In genomic region chr11:53769185-53769576, GRCm38 (mm10) we compare ENCODE assay signal across 9 mouse cellular contexts. TPM values are rescaled to one million over a fixed set of nuclear protein-coding genes. Genes with fewer than 3 reads are reported as not detected.
A peak's percentile ranks its signal among the peaks of the same experiment; 100 is the strongest.
DNase-seq lines count a peak whose midpoint lies in the region; ATAC-seq and TF ChIP-seq lines count a peak whose summit lies in the region.
"Had no signal": no experiment of that assay in that cellular context is flagged by ENCODE, and none has a peak within 500 bp of the region (broad histone marks: within the 10 kb centered on the region; RNA-seq: fewer than 3 reads in every experiment).

No protein-coding gene starts in this region.

- no peak for TF ChIP-seq CTCF in kidney, postnatal 0 days (IDR thresholded peaks at IDR 0.05; ENCODE audit: low read depth)

- peak overlapping the region; percentile 76 for H3K4me2 ChIP-seq in kidney, postnatal 0 days (ENCODE audit: low read length)
- peak overlapping the region; percentile 75 for H3K4me2 ChIP-seq in intestine, embryonic 15.5 days (replicated peaks)
- H3K4me2 ChIP-seq in neural tube, embryonic 12.5 days (replicated peaks), result peak overlapping the region; percentile 97

- 60% methylated on average over 12 of the region's 12 CpGs for WGBS in kidney, postnatal 0 days
- 54% methylated on average over 12 of the region's 12 CpGs for WGBS in embryonic facial prominence, embryonic 10.5 days
- WGBS in intestine, embryonic 15.5 days, result 56% methylated on average over 12 of the region's 12 CpGs
- WGBS in neural tube, embryonic 12.5 days, result 53% methylated on average over 12 of the region's 12 CpGs

- no peaks in the 10 kb centered on the region; the same call in 1 of the 2 replicates for H3K4me1 ChIP-seq in kidney, postnatal 0 days (replicated peaks; ENCODE audit: insufficient read depth, low read length)
- H3K4me1 ChIP-seq in embryonic facial prominence, embryonic 10.5 days, result peaks cover 35% of the 10 kb centered on the region
- peaks cover 25% of the 10 kb centered on the region for H3K4me1 ChIP-seq in intestine, embryonic 15.5 days (replicated peaks)
- H3K4me1 ChIP-seq in neural tube, embryonic 12.5 days, result peaks cover 7% of the 10 kb centered on the region; the same call in 1 of the 2 replicates

- H3K27me3 ChIP-seq in kidney, postnatal 0 days (ENCODE audit: insufficient read depth, low read length), result no peaks in the 10 kb centered on the region
- peaks cover 71% of the 10 kb centered on the region for H3K27me3 ChIP-seq in embryonic facial prominence, embryonic 10.5 days (replicated peaks; ENCODE audit: low read depth, poor library complexity, severe bottlenecking)
- H3K27me3 ChIP-seq in intestine, embryonic 15.5 days (replicated peaks), result no peaks in the 10 kb centered on the region
- H3K27me3 ChIP-seq in neural tube, embryonic 12.5 days (replicated peaks), result peaks cover 19% of the 10 kb centered on the region
- H3K27me3 ChIP-seq: Patski had no signal

- H3K9ac ChIP-seq in kidney, postnatal 0 days (ENCODE audit: low read depth, low read length), result peak overlapping the region; percentile 28; the same call in 1 of the 2 replicates
- H3K9ac ChIP-seq in intestine, embryonic 15.5 days, result peak overlapping the region; percentile 88; the same call in 1 of the 2 replicates
- H3K9ac ChIP-seq in neural tube, embryonic 12.5 days, result no peak overlapping the region

- ATAC-seq in kidney, postnatal 0 days (replicated peaks; ENCODE audit: low FRiP score, low read depth), result no peak
- ATAC-seq in intestine, embryonic 15.5 days, result no peak
- no peak for ATAC-seq in neural tube, embryonic 12.5 days (ENCODE audit: low FRiP score, low read depth)

- no peaks in the 10 kb centered on the region for H3K9me3 ChIP-seq in kidney, postnatal 0 days (replicated peaks; ENCODE audit: low read length)
- H3K9me3 ChIP-seq in embryonic facial prominence, embryonic 10.5 days, result no peaks in the 10 kb centered on the region
- H3K9me3 ChIP-seq in intestine, embryonic 15.5 days, result no peaks in the 10 kb centered on the region
- H3K9me3 ChIP-seq in neural tube, embryonic 12.5 days, result no peaks in the 10 kb centered on the region

- H3K4me3 ChIP-seq in kidney, postnatal 0 days (replicated peaks; ENCODE audit: low read depth, low read length), result peak overlapping the region; percentile 68; the same call in 1 of the 2 replicates
- peak overlapping the region; percentile 92 for H3K4me3 ChIP-seq in embryonic facial prominence, embryonic 10.5 days
- peak overlapping the region; percentile 89 for H3K4me3 ChIP-seq in intestine, embryonic 15.5 days (replicated peaks)
- H3K4me3 ChIP-seq in neural tube, embryonic 12.5 days, result peak overlapping the region; percentile 70

- no peaks in the 10 kb centered on the region for H3K36me3 ChIP-seq in kidney, postnatal 0 days (ENCODE audit: insufficient read depth, low read length)
- H3K36me3 ChIP-seq in embryonic facial prominence, embryonic 10.5 days (replicated peaks), result peaks cover 7% of the 10 kb centered on the region
- peaks cover 10% of the 10 kb centered on the region for H3K36me3 ChIP-seq in intestine, embryonic 15.5 days
- no peaks in the 10 kb centered on the region for H3K36me3 ChIP-seq in neural tube, embryonic 12.5 days

- H3K27ac ChIP-seq in kidney, postnatal 0 days, result peak overlapping the region; percentile 10; the same call in 1 of the 2 replicates
- 0 out of 2 replicates have a peak overlapping the region, but pooled peaks have one; percentile 82 for H3K27ac ChIP-seq in embryonic facial prominence, embryonic 10.5 days (replicated peaks)
- 0 out of 2 replicates have a peak overlapping the region, but pooled peaks have one; percentile 20 for H3K27ac ChIP-seq in intestine, embryonic 15.5 days
- no peak overlapping the region for H3K27ac ChIP-seq in neural tube, embryonic 12.5 days

- DNase-seq in kidney, postnatal 0 days (ENCODE audit: low spot score), result no peak
- no peak for DNase-seq in kidney, adult 8-10 months
- no peak for DNase-seq in embryonic facial prominence, embryonic 10.5 days (ENCODE audit: low spot score)
- no peak for DNase-seq in urinary bladder, postnatal 4 days (ENCODE audit: low spot score in 2 of 2)
- no peak for DNase-seq in cerebellum, postnatal 25 days
- no peak for DNase-seq in kidney, postnatal 10 days

RNA-seq across cellular contexts. Expression of gene Irf1, which starts 0.6 kb away (rescaled TPM):
- 14.0 and 17.9 TPM in 2 replicates for polyA plus RNA-seq in kidney, postnatal 0 days (2015; fragmentation: Nextera tagmentation; extraction: Ambion mirVana)
- 5.6 and 7.0 TPM in 2 replicates for polyA plus RNA-seq in embryonic facial prominence, embryonic 10.5 days (2016; fragmentation: Nextera tagmentation; extraction: Ambion mirVana)
- 43.5 and 45.9 TPM in 2 replicates for polyA plus RNA-seq in intestine, embryonic 15.5 days (2015; fragmentation: Nextera tagmentation; extraction: Ambion mirVana)
- polyA plus RNA-seq in neural tube, embryonic 12.5 days (2016; fragmentation: Nextera tagmentation; extraction: Ambion mirVana), result 3.3 and 4.5 TPM in 2 replicates

RNA-seq across cellular contexts. Expression of gene Gm17334, which starts 3.8 kb away (rescaled TPM):
- polyA plus RNA-seq in kidney, postnatal 0 days (2015; fragmentation: Nextera tagmentation; extraction: Ambion mirVana), result 0.20 and 0.21 TPM in 2 replicates
- polyA plus RNA-seq in embryonic facial prominence, embryonic 10.5 days (2016; fragmentation: Nextera tagmentation; extraction: Ambion mirVana), result not detected in 2 replicates
- 0.26 and 0.32 TPM in 2 replicates for polyA plus RNA-seq in intestine, embryonic 15.5 days (2015; fragmentation: Nextera tagmentation; extraction: Ambion mirVana)
- polyA plus RNA-seq in neural tube, embryonic 12.5 days (2016; fragmentation: Nextera tagmentation; extraction: Ambion mirVana), result not detected in 2 replicates

RNA-seq across cellular contexts. Expression of gene Il5, which starts 48.6 kb away (rescaled TPM):
- not detected in 2 replicates for polyA plus RNA-seq in kidney, postnatal 0 days (2015; fragmentation: Nextera tagmentation; extraction: Ambion mirVana)
- polyA plus RNA-seq in embryonic facial prominence, embryonic 10.5 days (2016; fragmentation: Nextera tagmentation; extraction: Ambion mirVana), result not detected in 2 replicates
- not detected in 2 replicates for polyA plus RNA-seq in intestine, embryonic 15.5 days (2015; fragmentation: Nextera tagmentation; extraction: Ambion mirVana)
- not detected in 2 replicates for polyA plus RNA-seq in neural tube, embryonic 12.5 days (2016; fragmentation: Nextera tagmentation; extraction: Ambion mirVana)
- polyA plus RNA-seq: Patski had no signal
